Mouse (Mus musculus): ENCODE data around the gene Sun5.

Sun5 gene

DNA sequence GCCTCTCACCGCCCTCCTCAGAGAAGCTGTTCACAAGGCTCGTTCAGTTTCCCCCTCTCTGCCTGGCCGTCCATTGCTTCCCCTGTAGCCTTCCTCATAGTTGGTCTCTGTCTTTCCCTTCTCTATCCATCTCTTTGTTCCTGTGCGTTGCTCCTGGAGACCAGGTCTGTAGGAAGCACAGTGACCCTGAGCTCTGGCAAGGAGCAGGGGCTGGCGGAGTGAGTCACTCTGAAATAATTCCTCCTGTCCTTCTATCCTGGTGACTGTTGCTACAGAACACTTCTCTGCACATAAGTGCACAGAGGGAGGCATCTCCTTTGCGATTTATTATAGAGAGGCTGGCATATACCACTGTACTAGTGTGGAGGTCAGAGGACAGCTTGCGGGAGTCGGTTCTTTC lies 62.7 kb downstream of the Sun5 start:
- no peak for DNase-seq

GRCm38 (mm10) chr2:153807464-153807863 lies 63.4 kb downstream of the Sun5 start:
- peak; percentile 68 for DNase-seq

All from kidney, postnatal 10 days (tissue).